Mouse (Mus musculus) stomach, embryonic 16.5 days (tissue): ENCODE measurements around the gene Trim8. TPM values are rescaled to one million over a fixed set of nuclear protein-coding genes. Genes with fewer than 3 reads are reported as not detected.
A peak's percentile ranks its signal among the peaks of the same experiment; 100 is the strongest.

ENCODE experiments used
- ATAC-seq: fragments of 200-750 bp; cut with Nextera tagmentation; 2 replicates; pipeline ENCODE4 v1.8.0; 2017; ENCODE audit warnings: moderate number of reproducible peaks, moderate TSS enrichment; ENCODE audit not compliant: insufficient read depth, low FRiP score
- H3K27ac ChIP-seq: fragments of 300-500 bp; sonication (generic); 2 replicates; pipeline ENCODE4 v1.5.1; 2014; ENCODE audit warnings: low read length
- H3K27me3 ChIP-seq: fragments of 300-500 bp; sonication (generic); 2 replicates; pipeline ENCODE4 v1.6.1; 2014; ENCODE audit warnings: low read length, control low read depth, mixed read lengths; ENCODE audit not compliant: control insufficient read depth, insufficient read depth
- H3K36me3 ChIP-seq: fragments of 300-500 bp; sonication (generic); 2 replicates; pipeline ENCODE4 v1.6.1; 2014; ENCODE audit warnings: low read length; ENCODE audit not compliant: control insufficient read depth, insufficient read depth
- H3K4me1 ChIP-seq: fragments of 300-500 bp; sonication (generic); 2 replicates; pipeline ENCODE4 v1.6.1; 2014; ENCODE audit warnings: low read length, control low read depth, mixed read lengths; ENCODE audit not compliant: control insufficient read depth, insufficient read depth
- H3K4me2 ChIP-seq: fragments of 300-500 bp; sonication (generic); 2 replicates; pipeline ENCODE4 v1.6.1; 2014; ENCODE audit warnings: low read depth, low read length, mixed read lengths
- H3K4me3 ChIP-seq: fragments of 300-500 bp; sonication (generic); replicated peaks from 2 replicates; pipeline ENCODE4 v1.5.1; 2014; ENCODE audit warnings: mild to moderate bottlenecking, low read length
- H3K9ac ChIP-seq: fragments of 300-500 bp; sonication (generic); 2 replicates; pipeline ENCODE4 v1.6.1; 2014; ENCODE audit warnings: low read length
- H3K9me3 ChIP-seq: fragments of 300-500 bp; sonication (generic); replicated peaks from 2 replicates; pipeline ENCODE4 v1.6.1; 2016; ENCODE audit warnings: low read length, control low read depth; ENCODE audit not compliant: control insufficient read depth
- WGBS: fragments of 180-500 bp; shearing (Covaris S2); extraction: QIAGEN DNeasy Blood & Tissue Kit; methylation state at CpG from one replicate; pipeline ENCODE4 v1.1.7; 2014; 5-methylcytosine and 5-hydroxymethylcytosine counted together
- polyA plus RNA-seq: library from polyadenylated mRNA; unstranded; fragments of >200 nt; fragmentation: Nextera tagmentation; extraction: Ambion mirVana; gene quantifications from 2 replicates; pipeline ENCODE4 v1.2.1, GENCODE M21; 2015

Gene Trim8
- polyA plus RNA-seq, 1 experiment from 2014 or later, result 16.2 TPM

- Histone ChIP-seq H3K9ac (no peak overlapping the region), H3K4me1 (peaks cover 41% of the 10 kb centered on the region), H3K9me3 (no peaks in the 10 kb centered on the region), H3K27me3 (no peaks in the 10 kb centered on the region), H3K4me3 (no peak overlapping the region), H3K36me3 (peaks cover 26% of the 10 kb centered on the region), H3K4me2 (no peak overlapping the region), H3K27ac (no peak overlapping the region)
- 87% methylated on average over 24 of the region's 24 CpGs for WGBS
- ATAC-seq, result no peak
Observed at GRCm38 (mm10) chr19:46515287-46515821, 13.9 kb downstream of the Trim8 start.

GRCm38 (mm10) chr19:46516667-46517528 is 15.4 kb downstream of the Trim8 start:
- Histone ChIP-seq H3K9ac (no peak overlapping the region), H3K4me2 (no peak overlapping the region), H3K4me3 (no peak overlapping the region), H3K9me3 (no peaks in the 10 kb centered on the region), H3K27ac (peak overlapping the region; percentile 77), H3K4me1 (peaks cover 29% of the 10 kb centered on the region), H3K27me3 (no peaks in the 10 kb centered on the region), H3K36me3 (peaks cover 26% of the 10 kb centered on the region)
- 59% methylated on average over 3 of the region's 3 CpGs for WGBS
- ATAC-seq, result no peak

DNA sequence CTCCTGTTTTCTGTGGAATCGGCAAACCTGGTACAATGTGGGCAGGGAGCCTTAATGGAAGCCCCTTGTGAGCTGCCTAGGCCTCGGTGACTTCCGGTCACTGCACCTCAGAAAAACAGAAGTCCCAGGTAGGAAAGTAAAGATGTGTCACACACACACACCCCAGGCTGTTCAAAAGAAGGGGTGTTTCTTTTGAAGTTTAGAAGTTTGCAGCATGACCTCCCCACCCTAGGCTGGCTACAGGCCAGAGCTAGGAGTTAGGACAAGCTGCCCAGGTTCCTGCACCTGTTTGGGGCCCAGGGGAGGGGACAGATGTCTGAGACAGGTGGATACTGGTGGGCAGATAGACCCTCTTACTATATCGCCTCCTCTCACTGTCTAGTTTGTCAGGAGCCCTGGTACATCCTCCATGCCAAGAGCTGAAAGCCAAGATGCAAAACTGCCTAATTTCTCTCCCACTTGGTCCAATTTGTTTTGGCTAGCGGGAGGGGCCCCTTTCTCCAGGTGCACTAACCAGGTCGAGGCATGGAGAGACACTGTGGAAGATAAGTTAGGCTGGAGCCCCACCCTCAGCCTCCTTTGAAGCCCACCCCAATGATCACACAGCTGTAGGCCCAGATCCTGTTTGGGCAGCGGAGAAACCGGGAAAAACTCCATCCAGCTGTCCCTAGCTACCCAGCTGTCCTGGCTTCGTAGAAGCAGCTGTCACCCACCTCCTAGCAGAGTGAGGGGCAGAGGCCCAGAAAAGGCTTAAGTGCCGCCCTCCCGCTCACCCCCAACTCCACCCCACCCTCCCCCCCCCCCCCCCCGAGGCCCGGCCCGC is 16.2 kb downstream of the Trim8 start:
- H3K4me3 ChIP-seq, result no peak overlapping the region; the same call in 1 of the 2 replicates
- peak overlapping the region; percentile 55 for H3K4me2 ChIP-seq
- peaks cover 36% of the 10 kb centered on the region for H3K4me1 ChIP-seq
- peak overlapping the region; percentile 77 for H3K27ac ChIP-seq
- peaks cover 25% of the 10 kb centered on the region for H3K36me3 ChIP-seq
- 27% methylated on average over 9 of the region's 14 CpGs for WGBS
- peak; percentile 31; the same call in 1 of the 2 replicates for ATAC-seq
- no peaks in the 10 kb centered on the region for H3K9me3 ChIP-seq
- H3K27me3 ChIP-seq, result no peaks in the 10 kb centered on the region
- H3K9ac ChIP-seq, result peak overlapping the region; percentile 63

GRCm38 (mm10) chr19:46518352-46518787 is 16.9 kb downstream of the Trim8 start:
- H3K27me3 ChIP-seq, result no peaks in the 10 kb centered on the region
- peak overlapping the region; percentile 63 for H3K9ac ChIP-seq
- peak; percentile 75 for ATAC-seq
- whole genome bisulfite sequencing, result under 1% methylated on average over 12 of the region's 13 CpGs
- H3K4me3 ChIP-seq, result peak overlapping the region; percentile 19
- no peaks in the 10 kb centered on the region for H3K9me3 ChIP-seq
- H3K4me2 ChIP-seq, result peak overlapping the region; percentile 55
- H3K27ac ChIP-seq, result peak overlapping the region; percentile 77
- H3K4me1 ChIP-seq, result peaks cover 42% of the 10 kb centered on the region
- peaks cover 21% of the 10 kb centered on the region for H3K36me3 ChIP-seq

DNA sequence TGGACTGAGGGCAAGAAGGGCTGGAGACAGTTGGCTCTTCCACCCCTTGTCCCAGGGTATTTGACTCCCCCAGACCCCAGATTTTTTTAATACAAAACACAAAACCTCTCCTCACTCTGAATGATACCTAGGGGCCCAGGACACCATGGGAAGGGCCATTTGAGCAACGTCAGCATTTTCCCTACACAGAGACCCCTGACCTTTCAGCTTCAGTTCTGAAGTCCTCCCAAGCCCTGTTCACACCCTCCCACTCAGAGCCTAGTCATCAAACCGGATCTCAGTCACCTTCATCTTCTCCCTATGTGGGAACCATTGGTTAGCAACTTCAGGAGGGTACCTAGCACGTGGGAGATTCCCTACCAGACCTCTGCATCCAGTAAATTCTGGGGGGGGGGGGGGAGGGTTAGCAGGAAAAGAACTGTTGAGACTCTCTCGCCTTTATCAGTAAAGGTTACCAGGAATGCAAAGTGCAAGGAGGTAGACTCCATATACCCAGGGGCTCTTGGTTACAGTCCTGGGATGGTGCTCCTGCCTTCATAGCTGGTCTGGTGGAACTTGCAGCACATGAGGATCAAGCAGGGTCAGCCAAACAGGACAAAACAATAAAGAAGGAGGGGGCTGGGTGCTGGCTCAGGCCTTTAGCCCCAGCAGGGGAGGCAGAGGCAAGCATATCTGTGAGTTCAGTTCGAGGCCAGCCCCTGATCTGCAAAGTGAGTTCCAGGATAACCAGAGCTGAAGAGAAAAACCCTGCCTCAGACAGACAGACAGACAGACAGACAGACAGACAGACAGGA is 17.5 kb downstream of the Trim8 start:
- no peak for ATAC-seq
- Histone ChIP-seq H3K27ac (peak overlapping the region; percentile 77), H3K27me3 (no peaks in the 10 kb centered on the region), H3K4me2 (peak overlapping the region; percentile 55), H3K4me3 (no peak overlapping the region), H3K9ac (peak overlapping the region; percentile 63; the same call in 1 of the 2 replicates), H3K4me1 (peaks cover 48% of the 10 kb centered on the region), H3K36me3 (peaks cover 16% of the 10 kb centered on the region), H3K9me3 (no peaks in the 10 kb centered on the region)
- 20% methylated on average over 5 of the region's 5 CpGs for WGBS

DNA sequence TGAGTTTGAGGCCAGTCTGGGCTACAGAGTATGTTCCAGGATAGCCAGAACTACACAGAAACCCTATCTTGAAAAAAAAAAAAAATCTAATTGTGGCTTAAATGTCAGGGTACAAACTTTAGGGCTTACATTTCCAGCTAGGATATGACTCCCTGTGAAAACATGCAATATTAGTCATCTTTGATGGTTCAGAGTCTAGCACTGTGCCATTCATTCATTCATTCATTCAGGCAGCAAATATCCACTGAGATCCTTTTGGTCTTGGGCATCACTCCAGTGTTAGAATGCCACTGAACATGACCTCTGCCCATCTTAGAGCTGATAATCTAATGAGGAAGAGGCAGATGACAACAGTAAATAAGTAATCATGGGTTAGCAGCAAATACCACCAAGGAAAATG is 20.2 kb downstream of the Trim8 start:
- H3K27me3 ChIP-seq, result no peaks in the 10 kb centered on the region
- no peaks in the 10 kb centered on the region for H3K36me3 ChIP-seq
- no peak overlapping the region for H3K27ac ChIP-seq
- no peak overlapping the region for H3K4me3 ChIP-seq
- H3K4me2 ChIP-seq, result no peak overlapping the region
- H3K9me3 ChIP-seq, result no peaks in the 10 kb centered on the region
- H3K9ac ChIP-seq, result no peak overlapping the region
- ATAC-seq, result no peak
- H3K4me1 ChIP-seq, result peaks cover 64% of the 10 kb centered on the region

DNA sequence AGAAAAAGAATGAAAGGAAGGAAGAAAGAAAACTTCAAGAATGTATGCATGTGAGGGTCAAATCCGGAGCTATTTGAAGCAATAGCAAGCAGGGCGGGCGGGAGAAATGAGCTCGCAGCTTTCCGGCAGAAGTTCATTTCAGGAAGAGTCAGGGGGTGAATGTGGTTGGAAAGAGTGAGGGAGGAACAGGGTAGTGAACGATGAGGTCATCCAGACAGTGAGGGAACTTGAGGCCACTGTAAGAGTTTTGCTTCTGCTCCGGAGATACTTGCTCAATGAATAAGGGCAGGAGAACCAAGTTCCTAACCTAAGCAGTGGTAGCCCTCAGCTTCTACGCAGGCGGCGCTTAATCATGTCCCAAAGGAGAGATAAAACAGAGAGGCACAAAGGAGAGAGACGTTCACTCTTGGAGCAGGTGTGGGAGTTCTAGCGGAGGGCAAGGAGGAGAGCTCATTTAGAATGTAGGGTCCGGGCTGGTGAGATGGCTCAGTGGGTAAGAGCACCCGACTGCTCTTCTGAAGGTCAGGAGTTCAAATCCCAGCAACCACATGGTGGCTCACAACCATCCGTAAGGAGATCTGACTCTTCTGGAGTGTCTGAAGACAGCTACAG is 21.0 kb downstream of the Trim8 start:
- no peaks in the 10 kb centered on the region for H3K36me3 ChIP-seq
- peak overlapping the region; percentile 83 for H3K27ac ChIP-seq
- WGBS, result 20% methylated on average over 15 of the region's 15 CpGs
- H3K4me2 ChIP-seq, result no peak overlapping the region
- no peaks in the 10 kb centered on the region for H3K27me3 ChIP-seq
- peaks cover 55% of the 10 kb centered on the region for H3K4me1 ChIP-seq
- H3K9me3 ChIP-seq, result no peaks in the 10 kb centered on the region
- no peak for ATAC-seq
- no peak overlapping the region for H3K4me3 ChIP-seq
- no peak overlapping the region for H3K9ac ChIP-seq

DNA sequence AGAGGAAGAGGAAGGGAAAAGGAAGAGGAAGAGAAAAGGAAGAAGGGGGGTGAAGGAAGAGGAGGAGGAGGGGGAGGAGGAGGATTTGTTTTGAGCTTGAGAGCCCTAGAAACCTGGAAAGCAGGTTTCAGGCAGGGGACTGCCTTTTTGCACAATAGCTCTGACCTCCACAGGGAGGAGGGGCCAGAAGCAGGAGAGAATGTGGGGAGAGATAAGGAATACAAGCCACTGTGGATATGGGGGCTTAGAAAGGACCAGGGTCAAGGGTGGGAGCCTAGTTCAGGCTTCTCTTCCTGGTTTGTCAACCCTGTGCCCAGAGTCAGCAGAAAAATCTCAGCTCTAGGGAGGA is 21.6 kb downstream of the Trim8 start:
- H3K4me3 ChIP-seq, result no peak overlapping the region
- H3K4me1 ChIP-seq, result peaks cover 55% of the 10 kb centered on the region
- no peaks in the 10 kb centered on the region for H3K9me3 ChIP-seq
- no peaks in the 10 kb centered on the region for H3K36me3 ChIP-seq
- H3K4me2 ChIP-seq, result peak overlapping the region; percentile 50
- H3K9ac ChIP-seq, result peak overlapping the region; percentile 56; the same call in 1 of the 2 replicates
- no peaks in the 10 kb centered on the region for H3K27me3 ChIP-seq
- no peak for ATAC-seq
- peak overlapping the region; percentile 83 for H3K27ac ChIP-seq
